In genomic region chr17:28951831-28952799, GRCm38 (mm10) we compare ENCODE assay signal across 8 mouse cellular contexts. TPM values are rescaled to one million over a fixed set of nuclear protein-coding genes. Genes with fewer than 3 reads are reported as not detected.
DNase-seq lines count a peak whose midpoint lies in the region; ATAC-seq and TF ChIP-seq lines count a peak whose summit lies in the region.

TSS of gene Kctd20 (plus strand) at chr17:28951950.

- peak within 1 kb of the TSS; percentile 81 for H3K4me3 ChIP-seq in heart, embryonic 11.5 days (ENCODE audit: low read depth, low read length)
- H3K4me3 ChIP-seq in kidney, embryonic 16.5 days (ENCODE audit: low read length): peak within 1 kb of the TSS; percentile 91
- H3K4me3 ChIP-seq in liver, adult 2 months (ENCODE audit: insufficient read depth, low read depth, low read length): peak within 1 kb of the TSS; percentile 82
- H3K4me3 ChIP-seq in myocyte: peak within 1 kb of the TSS; percentile 42

- no peaks in the 10 kb centered on the region for H3K27me3 ChIP-seq in heart, embryonic 11.5 days (ENCODE audit: control insufficient read depth, insufficient read depth, low read length)
- H3K27me3 ChIP-seq in kidney, embryonic 16.5 days (ENCODE audit: insufficient read depth, low read length): no peaks in the 10 kb centered on the region
- H3K27me3 ChIP-seq in liver, adult 2 months (ENCODE audit: control insufficient read depth, insufficient read depth, low read length): no peaks in the 10 kb centered on the region
- no peaks in the 10 kb centered on the region for H3K27me3 ChIP-seq in myocyte (ENCODE audit: control insufficient read depth, insufficient read depth, insufficient read length)
- no peaks in the 10 kb centered on the region for H3K27me3 ChIP-seq in splenic B cell, adult 2 months (ENCODE audit: control insufficient read depth, insufficient read depth, low read length, poor library complexity, severe bottlenecking)

- H3K27ac ChIP-seq in heart, embryonic 11.5 days (ENCODE audit: low read depth, low read length): peak within 1 kb of the TSS; percentile 95
- H3K27ac ChIP-seq in kidney, embryonic 16.5 days (ENCODE audit: low read length): peak within 1 kb of the TSS; percentile 99
- H3K27ac ChIP-seq in liver, adult 2 months (replicated peaks; ENCODE audit: insufficient read depth, low read depth, low read length): peak within 1 kb of the TSS; percentile 95

- H3K9ac ChIP-seq in heart, embryonic 11.5 days (ENCODE audit: low read depth, low read length): peak within 1 kb of the TSS; percentile 96
- H3K9ac ChIP-seq in kidney, embryonic 16.5 days (replicated peaks; ENCODE audit: low read length): peak within 1 kb of the TSS; percentile 98
- peak within 1 kb of the TSS; percentile 98 for H3K9ac ChIP-seq in liver, adult 2 months (ENCODE audit: low read depth, low read length)

- H3K4me2 ChIP-seq in heart, embryonic 11.5 days: peak within 1 kb of the TSS; percentile 77
- peak within 1 kb of the TSS; percentile 93 for H3K4me2 ChIP-seq in kidney, embryonic 16.5 days (replicated peaks; ENCODE audit: low read depth, low read length)
- H3K4me2 ChIP-seq in myocyte (ENCODE audit: low read depth): peak within 1 kb of the TSS; percentile 90

- peaks cover 32% of the 10 kb centered on the region for H3K79me2 ChIP-seq in liver, adult 2 months (ENCODE audit: control insufficient read depth, insufficient read depth, low read length)
- H3K79me2 ChIP-seq in myocyte (ENCODE audit: control insufficient read depth, insufficient read depth): peaks cover 47% of the 10 kb centered on the region

- 0 out of 2 replicates have a peak, but pooled peaks cover 4% of the 10 kb centered on the region for H3K9me3 ChIP-seq in heart, embryonic 11.5 days (replicated peaks; ENCODE audit: control insufficient read depth, low read length)
- no peaks in the 10 kb centered on the region for H3K9me3 ChIP-seq in kidney, embryonic 16.5 days (ENCODE audit: low read length)

- TF ChIP-seq POLR2A in liver, adult 2 months (IDR thresholded peaks at IDR 0.05; ENCODE audit: extremely low read depth, insufficient read depth, low read length): peak; percentile 86; the same call in 1 of the 2 replicates
- peak; percentile 86 for TF ChIP-seq POLR2A in myocyte (IDR thresholded peaks at IDR 0.05; ENCODE audit: insufficient read length, low read depth)

- peaks cover 15% of the 10 kb centered on the region for H3K4me1 ChIP-seq in heart, embryonic 11.5 days (ENCODE audit: control insufficient read depth, insufficient read depth, low read length)
- H3K4me1 ChIP-seq in kidney, embryonic 16.5 days (ENCODE audit: insufficient read depth, low read length): peaks cover 19% of the 10 kb centered on the region
- peaks cover 17% of the 10 kb centered on the region for H3K4me1 ChIP-seq in liver, adult 2 months (ENCODE audit: control insufficient read depth, insufficient read depth, low read length)

- ATAC-seq in erythroblast, adult 5-6 weeks (replicated peaks; ENCODE audit: low FRiP score, poor library complexity, severe bottlenecking): peak; percentile 84
- ATAC-seq in heart, embryonic 11.5 days (replicated peaks; ENCODE audit: insufficient number of reproducible peaks, low FRiP score, low TSS enrichment): peak; percentile 91
- ATAC-seq in kidney, embryonic 16.5 days (ENCODE audit: low FRiP score, low TSS enrichment): peak; percentile 95

- no peak for TF ChIP-seq CTCF in liver, adult 2 months (IDR thresholded peaks at IDR 0.05; ENCODE audit: low read depth, low read length)

- 1% methylated on average over 61 of the region's 80 CpGs for WGBS in heart, embryonic 11.5 days (ENCODE audit: insufficient replicate concordance)
- WGBS in kidney, embryonic 16.5 days: under 1% methylated on average over 68 of the region's 80 CpGs
- WGBS in liver, adult 2 months: under 1% methylated on average over 80 of the region's 80 CpGs

- peak; percentile 96 to 98 for DNase-seq in B cell, adult 2 months
- peak; percentile 93 for DNase-seq in brain, adult 2 months (ENCODE audit: low read depth, low spot score)
- DNase-seq in liver, adult 2 months (ENCODE audit: extremely low read depth, low read depth, low spot score): peak; percentile 67
- peak; percentile 91 for DNase-seq in splenic B cell, adult 2 months (ENCODE audit: low read depth, low spot score)

- peak within 1 kb of the TSS; percentile 59 for H3ac ChIP-seq in myocyte (ENCODE audit: control insufficient read depth, insufficient read length)

- peaks cover 2% of the 10 kb centered on the region; the same call in 1 of the 2 replicates for H3K36me3 ChIP-seq in heart, embryonic 11.5 days (ENCODE audit: control insufficient read depth, insufficient read depth, low read length)
- H3K36me3 ChIP-seq in kidney, embryonic 16.5 days (ENCODE audit: insufficient read depth, low read length): no peaks in the 10 kb centered on the region
- H3K36me3 ChIP-seq in liver, adult 2 months (ENCODE audit: control insufficient read depth, insufficient read depth, low read length): no peaks in the 10 kb centered on the region
- no peaks in the 10 kb centered on the region for H3K36me3 ChIP-seq in myocyte (ENCODE audit: control insufficient read depth, insufficient read depth)
- H3K36me3 ChIP-seq in splenic B cell, adult 2 months (ENCODE audit: control insufficient read depth, insufficient read depth, low read length, poor library complexity, severe bottlenecking): no peaks in the 10 kb centered on the region

TF ChIP-seq in myocyte, 11 proteins besides CTCF, POLR2A, EP300 and RAD21:
- no peak for TF ChIP-seq SRF (IDR thresholded peaks at IDR 0.05; ENCODE audit: control insufficient read depth, insufficient read length, low read depth)
- TF ChIP-seq MYOD1 (IDR thresholded peaks at IDR 0.05; ENCODE audit: control insufficient read depth in 1 of 3, insufficient read length in 2 of 3, low read depth in 2 of 3): peak in 1 of 3 experiments; percentile 60
- no peak for TF ChIP-seq TCF3 (IDR thresholded peaks at IDR 0.05; ENCODE audit: insufficient read length, low read depth)
- TF ChIP-seq CEBPB (IDR thresholded peaks at IDR 0.05; ENCODE audit: insufficient read depth, poor library complexity, severe bottlenecking): no peak
- peak; percentile 81 for TF ChIP-seq POLR2AphosphoS2 (IDR thresholded peaks at IDR 0.05; ENCODE audit: insufficient read length, low read depth)
- TF ChIP-seq TCF12 (IDR thresholded peaks at IDR 0.05; ENCODE audit: insufficient read depth, poor library complexity, severe bottlenecking): no peak
- TF ChIP-seq MAX (IDR thresholded peaks at IDR 0.05; ENCODE audit: low read depth): no peak
- TF ChIP-seq E2F4 (IDR thresholded peaks at IDR 0.05; ENCODE audit: insufficient read depth): peak; percentile 9
- TF ChIP-seq MYOG (IDR thresholded peaks at IDR 0.05; ENCODE audit: control insufficient read depth in 1 of 3, insufficient read depth in 1 of 3, insufficient read length in 2 of 3, low read depth in 2 of 3): peak in 1 of 3 experiments; percentile 10
- no peak for TF ChIP-seq REST (IDR thresholded peaks at IDR 0.05; ENCODE audit: insufficient read depth, insufficient read length)
- TF ChIP-seq USF1 (IDR thresholded peaks at IDR 0.05; ENCODE audit: low read depth): no peak

RNA-seq across cellular contexts. Expression of gene Kctd20, which starts in this region (rescaled TPM):
- total RNA-seq in erythroblast, adult 5-6 weeks (2015; ENCODE audit: low replicate concordance): 81.7 and 150 TPM in 2 replicates
- 178 and 221 TPM in 2 replicates for total RNA-seq in erythroblast, adult 5-6 weeks (2017; ENCODE audit: low replicate concordance)
- 60.0 and 69.6 TPM in 2 replicates for polyA plus RNA-seq in heart, embryonic 11.5 days (2014; fragmentation: Nextera tagmentation; extraction: Ambion mirVana)
- polyA plus RNA-seq in kidney, embryonic 16.5 days (2015; fragmentation: Nextera tagmentation; extraction: Ambion mirVana): 89.5 and 92.1 TPM in 2 replicates
- total RNA-seq in liver, adult 2 months (2014; rRNA removed): 22.3 and 24.0 TPM in 2 replicates
- 17.9 and 18.9 TPM in 2 replicates for polyA plus RNA-seq in liver, adult 2 months (2012; rRNA removed)
- 34.8 TPM for polyA plus RNA-seq in myocyte (2012; fragmentation: generic; extraction: Trizol)

Comparison
In these comparisons a context has a peak if more than half of its experiments do, and no peak if none do; other contexts are left out.
1. Peak in every context shown above with its lines: DNase-seq, ATAC-seq, H3K4me3 ChIP-seq and H3K27ac ChIP-seq.